Mouse (Mus musculus) adrenal gland, postnatal 10 days (tissue): Measurements from ENCODE around the gene Gm29582. TPM values are rescaled to one million over a fixed set of nuclear protein-coding genes. Genes with fewer than 3 reads are reported as not detected.
"Not testable (repeated sequence)": the region's sequence is repeated elsewhere in the genome, so short reads cannot be mapped to it uniquely, and the experiment has no call there.

Source experiments
- DNase-seq: peaks from one replicate; pipeline ENCODE4 v3.0.0; 2021; ENCODE audit warnings: mixed read lengths
- long read RNA-seq, 2 experiments: library from polyadenylated mRNA; stranded (forward); transcript quantifications; one replicate each; pipeline ENCODE4 v2.0.0; 2021
- total RNA-seq, 2 experiments: library from RNA; stranded (reverse); gene quantifications; 2 replicates each; pipeline ENCODE4 v1.2.3; 2021

Gene Gm29582
- total RNA-seq = not detected
- long read RNA-seq, experiment 1 = 0 reads
- long read RNA-seq, experiment 2 = 0 reads

- not testable (repeated sequence) for DNase-seq
Observed at GRCm38 (mm10) chrY:30738461-30738860, at the start of gene Gm29582. TSS of gene Gm29582 (minus strand) at chrY:30738561.
